Mouse (Mus musculus) stomach, postnatal 0 days (tissue): ENCODE results near the gene Phpt1.

ENCODE experiments used
- CTCF ChIP-seq: IDR thresholded peaks from 2 replicates; pipeline ENCODE4 v1.5.1; 2016; ENCODE audit warnings: antibody characterized with exemption, low read depth, mild to moderate bottlenecking, moderate library complexity
- EP300 ChIP-seq: optimal IDR thresholded peaks from 2 replicates; pipeline ENCODE3; 2016; ENCODE audit warnings: antibody characterized with exemption

DNA sequence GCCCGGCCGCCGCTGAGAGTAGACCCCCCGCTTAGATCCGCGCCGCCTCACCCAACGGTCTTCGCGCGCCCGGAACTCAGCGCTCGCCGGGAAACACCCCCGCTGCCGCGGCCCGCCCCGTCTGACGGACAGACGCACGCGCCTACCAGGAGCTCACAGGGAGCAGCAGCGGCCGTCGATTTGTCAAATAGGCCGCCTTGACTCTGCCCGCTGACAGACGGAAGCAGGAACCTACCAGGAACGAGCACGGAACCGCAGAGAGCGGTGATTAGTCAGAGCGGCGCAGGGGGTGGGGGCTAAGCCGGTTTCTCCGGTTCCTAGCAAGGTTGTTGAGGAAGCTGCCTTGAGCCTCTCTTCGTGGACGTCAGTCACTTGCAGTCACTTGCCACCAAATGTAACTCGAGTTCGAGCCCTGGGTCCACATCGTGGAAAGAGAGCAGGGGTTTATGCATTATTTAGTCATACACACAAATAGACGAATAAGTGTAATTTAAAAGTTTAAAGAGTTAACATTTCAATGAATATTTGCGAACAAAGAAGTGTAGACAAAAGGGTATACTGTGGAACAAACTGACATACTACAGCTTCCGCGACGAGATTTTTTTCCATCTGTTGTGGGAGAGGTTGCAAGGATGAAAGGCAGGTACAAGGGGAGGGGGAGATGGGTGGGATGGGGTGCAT lies 28.1 kb downstream of the Phpt1 start, which contains the start of gene Traf2:
- TF ChIP-seq CTCF = no peak
- peak; percentile 86 for TF ChIP-seq EP300
